Mouse (Mus musculus): Measurements from ENCODE around the gene Ccdc152. TPM values are rescaled to one million over a fixed set of nuclear protein-coding genes. Genes with fewer than 3 reads are reported as not detected.

Ccdc152 gene
- total RNA-seq (2021): not detected

GRCm38 (mm10) chr15:3303426-3303825 lies at the start of gene Ccdc152:
TSS of gene Ccdc152 (minus strand) at chr15:3303526.
- no peak for DNase-seq
- intact Hi-C loops (cut with DNase I): no loop called here

GRCm38 (mm10) chr15:3349306-3350064 lies 46.2 kb upstream of the Ccdc152 start:
- intact Hi-C loops (cut with DNase I): no loop called here
- DNase-seq: no peak

DNA sequence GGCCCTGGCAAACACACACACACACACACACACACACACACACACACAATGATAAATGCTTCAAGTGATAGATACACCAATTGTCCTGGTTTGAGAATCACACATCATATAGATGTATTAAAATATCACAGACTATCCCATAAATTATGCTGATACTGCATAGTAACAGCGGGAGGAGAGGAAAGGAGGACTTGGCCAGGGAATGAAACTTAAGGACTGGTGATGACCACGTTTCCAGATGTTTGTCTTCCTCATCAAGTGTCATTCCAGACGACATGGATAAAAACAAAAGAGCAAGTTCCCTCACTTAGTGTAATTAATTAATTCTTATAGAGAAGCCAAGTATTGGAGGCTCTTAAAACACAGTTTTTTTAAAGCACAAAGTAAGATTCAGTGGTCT lies 43.4 kb upstream of the Ccdc152 start:
- intact Hi-C loops (cut with DNase I): no loop called here

DNA sequence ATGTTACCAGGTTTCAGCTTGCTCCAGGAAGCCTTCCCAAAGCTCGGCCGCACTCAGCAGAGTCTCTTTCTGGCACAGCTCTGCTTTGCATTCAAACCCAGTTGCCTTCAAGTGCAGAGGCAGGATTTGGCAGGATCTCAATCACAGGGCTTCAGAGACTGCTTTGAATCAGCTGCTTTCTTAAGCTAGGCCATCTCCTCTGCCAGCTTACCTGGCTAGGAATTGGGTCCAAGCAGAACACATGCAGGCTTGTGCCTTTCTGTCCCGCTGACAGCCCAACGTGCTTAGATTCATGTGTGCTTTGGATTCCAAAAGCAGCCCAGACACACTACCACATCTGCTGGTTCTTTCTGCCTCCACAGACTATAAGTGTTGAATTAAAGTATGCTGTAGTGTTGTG lies 41.2 kb upstream of the Ccdc152 start:
- no peak for DNase-seq
- intact Hi-C loops (cut with DNase I): no loop called here

More for the DNA sequence above, 43.4 kb upstream of the Ccdc152 start:
- DNase-seq: no peak

GRCm38 (mm10) chr15:3341806-3342582 lies 38.7 kb upstream of the Ccdc152 start:
- peak; percentile 25 to 28 for DNase-seq
- intact Hi-C loops (cut with DNase I): no loop called here

- no peak for DNase-seq
- intact Hi-C loops (cut with DNase I): no loop called here
These were observed 36.5 kb upstream of the Ccdc152 start for GRCm38 (mm10) chr15:3339847-3340246.

DNA sequence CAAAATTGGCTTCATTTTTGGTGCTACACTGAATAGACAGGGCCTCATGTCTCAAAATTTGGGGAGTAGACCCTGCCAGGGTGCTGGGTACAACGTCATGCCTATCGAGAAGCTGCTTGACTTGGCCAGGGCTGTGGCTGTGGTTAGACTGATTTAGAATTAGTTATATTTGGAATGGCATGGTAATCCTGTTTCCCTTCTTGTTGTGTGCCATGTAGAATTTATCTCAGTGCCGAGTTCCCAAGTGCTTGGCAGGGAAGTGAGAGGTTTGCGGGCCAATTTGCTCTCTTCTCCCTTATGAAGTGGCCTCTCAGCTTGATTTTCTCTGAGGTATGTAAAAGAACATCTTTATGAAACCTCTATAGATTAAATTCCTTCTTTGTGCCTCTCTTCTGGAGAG lies 29.2 kb upstream of the Ccdc152 start:
- DNase-seq: peak; percentile 11 to 26

DNA sequence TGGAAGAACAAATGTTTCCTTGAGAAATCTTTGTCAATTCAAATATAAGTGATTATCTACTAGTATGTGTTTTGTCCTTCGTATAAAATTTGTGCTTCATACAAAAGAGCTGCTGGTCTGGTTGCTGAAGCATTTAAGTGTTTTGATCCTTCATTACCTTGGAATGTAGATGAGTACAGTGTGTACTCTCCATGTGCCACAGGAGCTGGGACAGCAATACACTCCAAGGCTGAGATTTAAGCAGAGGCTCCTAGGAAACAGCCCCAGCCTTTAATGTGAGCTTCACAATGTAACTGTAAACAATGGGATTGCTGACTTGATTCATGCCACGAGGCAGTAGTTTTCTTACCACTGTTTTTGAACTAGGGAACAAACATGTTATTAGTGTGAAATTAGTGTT lies 28.5 kb upstream of the Ccdc152 start:
- DNase-seq: no peak
- intact Hi-C loops (cut with DNase I): no loop called here

More for the DNA sequence above, 29.2 kb upstream of the Ccdc152 start:
- intact Hi-C loops (cut with DNase I): no loop called here

DNA sequence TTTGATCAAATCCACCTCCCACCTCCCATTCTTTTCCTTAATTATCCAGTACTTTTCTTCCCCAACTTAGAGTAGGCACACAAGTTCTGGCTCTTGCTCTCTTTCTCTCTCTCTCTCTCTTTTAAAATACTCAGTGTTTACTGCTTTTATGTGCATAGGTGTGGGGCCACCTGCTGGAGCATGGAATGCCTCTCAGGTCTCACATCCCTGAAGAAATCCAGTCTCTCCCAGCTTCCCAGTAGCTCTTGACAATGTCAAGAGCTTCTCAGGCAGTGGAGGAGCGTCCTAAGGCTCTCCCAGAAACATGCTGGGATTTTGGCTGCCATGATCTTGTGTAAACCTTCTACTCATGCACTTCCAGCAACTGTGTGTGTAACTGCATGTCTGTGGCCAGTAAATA lies 27.0 kb upstream of the Ccdc152 start:
- no peak for DNase-seq
- intact Hi-C loops (cut with DNase I): no loop called here

- intact Hi-C loops (cut with DNase I): no loop called here
- no peak for DNase-seq
These were observed 19.7 kb upstream of the Ccdc152 start for GRCm38 (mm10) chr15:3323041-3323440.

GRCm38 (mm10) chr15:3319929-3320328 lies 16.6 kb upstream of the Ccdc152 start:
- intact Hi-C loops (cut with DNase I): no loop called here
- no peak for DNase-seq

DNA sequence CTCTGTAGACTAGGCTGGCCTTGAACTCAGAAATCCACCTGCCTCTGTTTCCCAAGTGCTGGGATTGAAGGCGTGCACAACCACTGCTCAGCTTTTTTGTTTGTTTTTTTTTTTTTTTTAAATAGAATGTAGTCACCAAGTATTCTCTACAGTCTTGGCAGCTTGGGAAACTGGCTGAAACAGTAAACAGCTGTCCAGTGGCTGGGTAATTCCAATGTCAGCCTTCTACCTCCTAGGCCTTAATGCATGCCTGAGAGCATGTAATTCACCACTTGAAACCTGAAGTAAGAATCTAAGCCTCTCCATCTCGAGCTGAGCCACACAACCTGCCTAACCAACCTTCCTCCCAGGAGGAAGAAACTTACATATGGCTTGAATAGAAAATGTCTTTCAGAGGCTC lies 13.3 kb upstream of the Ccdc152 start:
- intact Hi-C loops (cut with DNase I): no loop called here
- no peak for DNase-seq

- intact Hi-C loops (cut with DNase I): no loop called here
- DNase-seq: peak in 1 of 2 experiments; percentile 17
These were observed 9.6 kb upstream of the Ccdc152 start for GRCm38 (mm10) chr15:3312937-3313336.

GRCm38 (mm10) chr15:3309856-3310255 lies 6.5 kb upstream of the Ccdc152 start:
- DNase-seq: no peak
- intact Hi-C loops (cut with DNase I): no loop called here

DNA sequence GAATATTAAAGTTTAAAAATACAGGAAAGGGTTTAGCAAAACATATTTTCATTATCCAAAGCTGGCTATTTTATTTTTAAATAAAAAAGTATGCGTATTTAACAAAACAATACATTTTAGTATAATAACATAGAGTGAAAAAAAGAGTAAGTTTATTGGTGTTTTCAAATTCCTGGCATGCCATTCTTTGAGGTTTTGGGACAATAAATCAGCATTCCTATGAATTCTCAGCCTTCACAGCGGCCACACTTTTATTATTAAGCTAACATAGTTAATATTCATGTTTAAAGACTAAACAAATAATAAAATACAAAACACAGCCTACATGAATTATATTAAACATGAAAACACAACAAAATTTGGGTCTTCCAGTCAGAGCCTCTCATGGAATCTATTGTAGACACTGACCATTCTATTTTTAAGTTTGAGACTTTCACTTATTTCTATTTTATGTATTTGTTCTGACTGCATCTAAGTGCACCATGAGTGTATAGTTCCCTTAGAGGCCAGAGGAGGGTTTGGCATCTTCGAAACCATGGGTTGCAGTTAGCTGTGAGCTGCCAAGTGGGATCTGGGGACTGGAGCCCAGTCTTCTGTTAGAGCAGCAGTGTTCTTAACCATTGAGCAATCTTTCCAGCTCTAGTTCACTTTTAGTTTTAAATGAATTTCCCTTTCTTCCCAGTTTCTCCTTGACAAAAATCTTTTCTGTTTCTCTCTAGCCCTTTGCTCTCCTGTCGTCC lies 2.8 kb downstream of the Ccdc152 start:
- intact Hi-C loops (cut with DNase I): no loop called here
- DNase-seq: no peak

DNA sequence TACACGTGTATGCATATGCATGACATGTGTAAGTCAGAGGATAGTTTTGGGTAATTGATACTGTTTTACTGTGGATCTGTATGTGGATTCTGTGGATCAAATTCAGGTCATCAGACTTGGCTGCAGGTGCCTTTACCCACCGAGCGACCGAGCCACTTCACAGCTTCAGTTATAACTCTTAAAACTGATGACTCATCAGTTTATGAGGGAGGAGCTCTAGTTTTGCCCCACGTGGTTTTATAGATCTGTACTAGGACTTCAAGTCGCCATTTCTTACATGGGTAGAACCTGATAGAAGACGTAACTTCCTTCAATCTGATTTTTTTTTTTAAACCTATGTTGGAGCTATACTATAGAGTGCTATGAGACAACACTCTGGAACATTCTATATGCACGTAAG lies 5.7 kb downstream of the Ccdc152 start:
- intact Hi-C loops (cut with DNase I): loop anchor here (5.0 kb wide), 1 partner anchor 745 kb away; no protein-coding TSS in a partner anchor
- DNase-seq: no peak

- intact Hi-C loops (cut with DNase I): loop anchor here (1.0 to 5.0 kb wide), 3 partner anchors 289 to 746 kb away; no protein-coding TSS in a partner anchor
- no peak for DNase-seq
These were observed 7.3 kb downstream of the Ccdc152 start for GRCm38 (mm10) chr15:3295986-3296385.

- intact Hi-C loops (cut with DNase I): no loop called here
These were observed 9.8 kb downstream of the Ccdc152 start for GRCm38 (mm10) chr15:3293477-3293876.

GRCm38 (mm10) chr15:3290435-3290834 lies 12.9 kb downstream of the Ccdc152 start:
- no peak for DNase-seq
- intact Hi-C loops (cut with DNase I): no loop called here

More at GRCm38 (mm10) chr15:3293477-3293876, 9.8 kb downstream of the Ccdc152 start:
- no peak for DNase-seq

GRCm38 (mm10) chr15:3286032-3286431 lies 17.3 kb downstream of the Ccdc152 start:
- no peak for DNase-seq
- intact Hi-C loops (cut with DNase I): no loop called here

DNA sequence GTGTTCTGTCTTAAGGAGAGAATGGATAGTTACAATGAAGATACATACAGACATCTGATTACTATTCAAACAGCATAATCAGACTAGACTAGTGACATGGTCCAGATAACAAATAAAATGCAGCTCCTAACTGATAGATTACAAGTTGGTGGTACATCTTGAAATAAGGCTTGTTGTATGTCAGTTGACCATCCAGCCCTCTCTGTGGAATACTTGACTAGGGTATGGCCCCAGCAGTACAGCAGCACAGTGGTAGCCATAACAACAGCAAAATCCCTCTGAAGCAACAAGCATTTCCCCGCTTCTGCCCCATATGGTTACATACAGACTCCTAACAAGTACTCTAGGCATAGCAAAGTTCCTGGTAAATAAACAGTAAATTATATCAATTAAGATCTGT lies 21.6 kb downstream of the Ccdc152 start:
- intact Hi-C loops (cut with DNase I): no loop called here

More for the DNA sequence above, 21.6 kb downstream of the Ccdc152 start:
- DNase-seq: no peak

All from heart, postnatal 36 days (tissue).